Mouse (Mus musculus) brain, embryonic 18.5 days (tissue): ENCODE measurements around the gene Cmc2.

Experiments used
- DNase-seq: peaks from one replicate; pipeline ENCODE4 v3.0.0-alpha.2; 2012; ENCODE audit warnings: low read depth, low spot score

The Cmc2 gene

DNA sequence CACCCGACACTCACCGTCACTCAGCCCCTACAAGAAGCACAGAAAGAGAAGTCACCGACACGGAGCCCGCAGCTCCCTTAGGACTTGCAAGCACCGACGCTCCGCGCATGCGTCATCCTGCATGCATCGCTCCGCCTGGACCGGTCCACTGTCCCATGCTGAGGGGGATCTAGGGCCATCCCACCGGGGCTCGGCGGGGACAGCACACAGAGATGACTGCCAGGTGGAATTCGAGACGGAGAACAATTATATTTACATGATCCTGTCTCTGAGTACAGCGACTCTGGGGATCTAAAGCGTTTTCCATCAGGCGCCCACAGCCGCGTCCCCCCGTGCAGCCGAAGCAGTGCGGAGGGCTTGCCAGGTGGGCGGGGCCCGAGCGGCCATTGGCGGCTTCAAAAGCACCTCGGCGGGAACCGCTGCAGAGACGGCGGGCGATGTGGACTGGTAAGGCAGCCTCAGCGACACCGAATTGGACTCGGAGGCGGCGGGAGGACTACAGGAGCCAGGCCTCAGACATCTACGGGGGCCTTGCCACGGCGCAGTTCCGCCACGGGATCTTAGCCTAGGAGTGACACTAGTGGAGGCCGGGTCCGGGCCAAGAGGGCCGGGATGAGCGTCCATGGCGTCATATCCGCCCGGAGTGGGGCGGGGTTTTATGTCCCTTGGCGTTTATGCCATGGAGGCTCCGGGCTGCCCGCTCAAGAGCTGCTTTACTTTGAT, at the start of gene Cmc2, which contains the start of gene Cenpn:
Gene Cmc2 (minus strand): TSS at position 119 of the 723 bp plus-strand sequence.
Gene Cenpn (plus strand): TSS at position 394 of the 723 bp plus-strand sequence.
- DNase-seq: peak; percentile 90

DNA sequence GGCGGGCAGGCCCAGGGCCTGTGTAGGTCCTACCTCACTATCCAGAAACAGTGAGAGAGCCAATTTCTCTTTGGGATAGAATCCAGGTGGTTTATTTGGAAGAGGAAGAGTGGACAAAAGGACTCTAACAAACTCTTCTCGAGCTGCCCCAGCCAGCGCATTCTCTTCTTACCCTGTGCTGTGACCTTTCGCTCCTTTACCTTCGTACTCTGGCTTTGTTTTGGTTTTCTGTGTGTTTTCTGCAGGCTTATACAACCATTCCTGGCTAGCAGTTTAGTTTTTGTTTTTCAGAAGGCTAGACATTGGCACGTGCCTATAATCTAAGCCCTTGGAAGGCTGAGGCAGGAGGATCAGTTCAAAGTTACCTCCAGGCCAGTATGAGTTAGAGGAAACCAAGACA, 48.3 kb upstream of the Cmc2 start:
- no peak for DNase-seq

DNA sequence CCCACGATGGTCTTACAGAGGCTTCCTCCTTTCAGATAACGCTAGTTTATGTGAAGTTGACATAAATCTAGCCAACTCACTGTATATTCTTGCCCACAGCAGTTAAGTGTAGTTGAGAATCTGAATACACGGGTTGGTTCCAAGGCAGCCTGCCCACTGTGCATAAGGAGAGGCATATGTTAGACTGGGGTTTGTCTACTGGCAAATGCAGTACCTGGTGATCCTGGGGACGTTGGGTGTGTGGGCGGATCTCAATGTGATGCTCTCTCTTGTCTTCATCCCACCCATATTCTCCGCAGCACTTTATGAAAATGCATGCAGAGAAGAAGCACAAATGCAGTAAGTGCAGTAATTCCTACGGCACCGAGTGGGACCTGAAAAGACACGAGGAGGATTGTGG, 33.2 kb upstream of the Cmc2 start:
- no peak for DNase-seq

DNA sequence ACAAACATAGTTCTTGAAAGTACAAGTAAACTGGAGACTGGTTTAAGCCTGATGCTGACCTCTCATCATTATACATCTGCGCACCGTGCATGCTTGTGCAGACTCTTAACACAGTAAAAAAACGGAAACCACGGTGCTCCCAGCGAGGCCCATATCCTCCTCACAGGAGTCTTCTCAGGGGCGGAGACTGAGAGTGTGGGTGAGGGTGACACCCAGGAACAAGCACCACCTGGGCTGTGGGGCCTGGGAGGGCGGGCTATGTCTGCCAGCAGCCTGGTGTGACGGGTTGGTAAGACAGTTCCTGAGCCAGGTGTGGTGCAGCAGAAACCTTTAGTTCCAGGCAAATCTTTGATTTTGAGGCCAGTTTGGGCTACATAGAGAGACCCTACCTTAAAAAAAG, 31.2 kb upstream of the Cmc2 start:
- no peak for DNase-seq

DNA sequence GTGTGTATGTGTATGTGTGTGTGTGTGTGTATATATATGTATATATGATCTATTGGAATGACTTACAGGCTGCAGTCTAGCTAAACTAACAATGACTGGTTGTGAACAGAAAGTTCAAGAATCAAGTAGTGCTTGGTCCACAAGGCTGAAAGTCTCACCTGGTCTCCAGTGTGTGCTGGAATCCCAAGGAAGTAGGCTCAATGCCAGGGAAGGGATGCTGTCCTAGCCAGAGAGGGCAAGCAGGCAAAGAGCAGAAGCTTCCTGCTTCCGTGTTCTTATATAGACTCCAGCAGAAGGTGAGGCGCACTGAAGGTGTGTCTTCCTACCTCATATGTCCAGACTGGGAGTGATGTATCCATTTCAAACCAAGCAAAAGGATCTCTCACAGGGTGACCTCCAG, 30.5 kb upstream of the Cmc2 start:
- no peak for DNase-seq

DNA sequence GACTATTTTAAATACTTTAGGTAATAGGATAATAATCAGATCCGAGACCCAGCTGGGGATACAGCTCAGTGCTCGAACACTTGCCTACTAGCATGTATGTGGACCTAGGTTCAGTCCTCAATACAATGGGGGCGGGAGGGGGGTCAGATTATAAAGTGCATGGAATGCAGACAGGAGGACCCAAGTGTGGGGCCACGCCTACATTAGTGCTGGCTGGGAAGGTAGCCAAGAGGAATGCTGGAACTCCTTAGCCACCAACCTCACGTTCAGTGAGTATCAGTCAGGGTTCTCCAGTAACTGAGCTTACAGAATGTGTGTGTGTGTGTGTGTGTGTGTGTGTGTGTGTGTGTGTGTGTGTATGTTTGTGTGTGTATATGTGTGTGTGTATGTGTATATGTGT, 30.1 kb upstream of the Cmc2 start:
- no peak for DNase-seq

DNA sequence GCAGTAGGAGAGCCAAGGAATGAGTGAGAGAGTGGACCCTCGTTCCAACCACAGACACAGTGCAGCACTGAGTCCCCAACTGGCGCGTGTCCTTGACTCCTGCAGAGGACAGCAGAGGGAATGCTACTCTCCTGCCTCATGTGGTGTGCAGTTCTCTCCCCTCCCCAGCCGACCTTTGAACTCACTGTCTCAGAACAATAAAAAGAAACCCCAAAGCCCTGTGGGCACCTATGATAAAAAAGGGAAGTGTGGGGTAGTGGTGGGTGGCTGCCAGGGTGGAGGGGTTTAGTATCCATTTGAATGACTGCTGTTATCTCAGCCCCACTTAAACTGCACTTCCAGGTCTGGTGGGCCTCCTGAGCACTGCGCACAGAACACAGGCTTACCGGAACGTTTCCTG, 26.3 kb upstream of the Cmc2 start:
- DNase-seq: no peak

DNA sequence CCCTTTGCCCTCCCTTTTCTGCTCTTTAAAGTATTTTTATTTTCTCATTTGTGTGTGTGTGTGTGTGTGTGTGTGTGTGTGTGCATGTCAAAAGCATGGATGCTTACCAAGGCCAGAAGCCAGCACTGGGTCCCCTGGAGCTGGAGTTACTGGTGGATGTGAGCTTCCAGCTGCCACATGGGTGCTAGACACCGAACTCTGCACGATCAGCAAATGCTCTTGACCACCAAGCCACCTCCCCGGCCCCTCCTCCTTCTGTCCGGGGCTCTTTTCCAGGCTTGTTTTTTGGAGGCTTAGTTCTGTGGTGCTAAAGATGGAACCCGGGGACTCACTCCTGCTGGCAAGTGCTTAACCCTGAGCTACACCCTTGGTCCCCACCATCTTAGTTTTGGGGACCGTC, 25.6 kb upstream of the Cmc2 start:
- no peak for DNase-seq

DNA sequence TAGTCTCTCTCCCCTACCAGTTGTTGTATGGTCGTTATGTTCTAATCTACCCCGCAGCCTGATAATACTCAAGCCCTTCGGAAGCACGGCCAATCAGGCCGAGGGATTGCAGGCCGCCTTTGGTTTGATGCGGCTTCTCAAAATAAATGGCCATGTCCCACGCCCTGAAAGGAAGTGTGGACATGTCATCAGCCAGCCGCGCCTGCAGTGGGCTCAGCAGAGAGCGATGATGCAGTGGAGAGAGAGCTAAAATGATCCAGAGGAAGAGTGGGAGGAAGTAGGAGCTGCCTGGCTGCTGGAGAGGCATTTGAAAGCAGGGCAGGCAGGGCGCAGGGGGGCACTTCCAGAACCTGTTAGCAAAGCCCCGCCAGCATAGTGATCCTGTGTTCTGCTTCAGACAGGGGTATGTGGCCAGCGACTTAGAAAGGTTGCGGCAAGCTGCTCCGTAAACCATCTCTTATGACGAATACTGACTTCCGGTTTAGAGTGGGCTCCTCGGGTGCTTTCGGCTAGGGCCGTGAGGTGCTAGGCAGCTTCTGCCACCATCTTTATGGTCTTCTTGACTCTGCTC, 25.1 kb upstream of the Cmc2 start:
- no peak for DNase-seq

DNA sequence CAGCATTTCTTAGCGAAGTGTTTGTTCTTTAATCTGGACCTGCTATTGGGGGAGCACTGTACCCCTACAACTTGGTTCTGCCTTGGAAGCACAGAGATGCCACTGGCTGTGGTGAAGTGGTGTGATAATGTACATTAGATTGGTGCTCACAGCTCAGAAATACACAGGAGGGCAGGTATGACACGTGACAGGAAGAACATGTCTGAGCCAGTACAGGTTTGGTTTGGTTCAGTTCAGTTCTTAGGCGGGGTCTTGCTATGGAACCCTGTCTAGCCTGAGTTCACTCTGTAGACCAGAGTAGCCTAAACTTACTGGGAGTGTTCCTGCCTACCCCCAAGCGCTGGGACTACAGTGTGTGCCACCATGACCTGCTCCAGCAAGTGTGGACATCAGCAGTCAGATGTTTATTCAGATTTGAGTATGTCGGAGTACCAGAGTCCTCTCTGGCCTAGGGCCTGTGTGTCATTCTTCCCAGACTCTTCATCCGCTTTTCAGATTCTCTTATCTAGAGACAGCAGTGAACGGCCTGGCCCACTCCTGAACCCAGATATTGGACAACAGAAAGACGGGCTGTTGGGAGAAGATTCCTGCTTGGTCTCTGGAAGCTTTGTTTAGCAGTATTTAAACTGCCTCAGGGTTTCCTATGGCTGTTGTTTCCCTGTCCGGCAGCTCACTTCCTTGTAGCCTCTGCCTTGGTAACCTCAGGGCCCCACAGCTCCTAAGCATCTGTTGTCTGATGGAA, 24.1 kb upstream of the Cmc2 start:
- no peak for DNase-seq

DNA sequence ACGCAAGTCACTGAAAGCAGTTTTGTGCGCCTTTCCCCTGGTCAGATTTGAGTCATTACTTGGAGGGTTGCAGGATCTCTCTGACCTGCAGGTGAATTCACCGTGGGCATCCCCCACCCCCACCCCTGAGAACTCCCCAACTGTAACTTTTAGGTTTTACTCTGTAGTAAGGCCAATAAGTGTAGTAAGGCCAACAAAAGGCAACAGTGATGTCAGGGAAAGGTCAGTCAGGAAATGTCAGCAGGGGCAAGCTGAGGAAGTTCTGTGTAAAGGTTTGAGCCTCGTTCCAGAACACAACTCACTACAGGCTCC, 23.1 kb upstream of the Cmc2 start:
- no peak for DNase-seq

DNA sequence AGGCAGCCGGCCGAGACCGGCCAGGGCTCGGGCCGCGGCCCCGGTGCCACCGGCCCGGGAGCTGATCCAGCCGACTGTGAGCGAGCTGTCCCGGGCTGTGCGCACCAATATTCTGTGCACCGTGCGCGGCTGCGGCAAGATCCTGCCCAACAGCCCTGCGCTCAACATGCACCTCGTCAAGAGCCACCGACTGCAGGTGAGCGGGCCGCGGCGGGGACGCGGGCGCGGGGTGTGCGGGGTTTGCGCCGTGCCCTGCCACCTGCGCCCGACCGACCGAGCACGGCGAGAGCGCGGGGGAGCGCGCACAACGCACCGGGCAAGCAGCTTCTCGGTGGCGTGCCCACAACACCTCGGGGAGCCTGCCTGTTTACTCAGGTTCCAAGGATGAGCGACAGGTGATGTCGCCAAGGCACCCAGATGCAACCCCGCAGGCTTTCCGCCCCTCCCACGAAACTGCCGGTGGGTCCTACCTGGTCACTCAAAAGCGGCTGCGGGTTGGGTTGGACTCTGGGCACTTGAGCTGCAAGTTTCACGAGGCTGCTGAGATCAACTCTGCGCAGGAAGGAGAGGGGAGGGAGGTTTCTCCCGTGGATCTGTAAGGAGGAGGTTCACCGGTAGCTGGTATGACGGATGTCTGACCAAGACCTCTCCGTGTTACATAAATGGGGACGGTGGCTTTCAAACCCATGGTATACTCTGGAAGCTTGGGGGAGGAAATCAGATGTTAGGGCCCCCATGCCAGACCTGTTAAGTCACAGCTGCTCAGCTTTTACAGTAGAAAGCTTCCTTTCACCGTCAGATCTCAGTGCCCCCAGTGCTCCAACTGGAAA, 22.5 kb upstream of the Cmc2 start:
- DNase-seq: no peak

DNA sequence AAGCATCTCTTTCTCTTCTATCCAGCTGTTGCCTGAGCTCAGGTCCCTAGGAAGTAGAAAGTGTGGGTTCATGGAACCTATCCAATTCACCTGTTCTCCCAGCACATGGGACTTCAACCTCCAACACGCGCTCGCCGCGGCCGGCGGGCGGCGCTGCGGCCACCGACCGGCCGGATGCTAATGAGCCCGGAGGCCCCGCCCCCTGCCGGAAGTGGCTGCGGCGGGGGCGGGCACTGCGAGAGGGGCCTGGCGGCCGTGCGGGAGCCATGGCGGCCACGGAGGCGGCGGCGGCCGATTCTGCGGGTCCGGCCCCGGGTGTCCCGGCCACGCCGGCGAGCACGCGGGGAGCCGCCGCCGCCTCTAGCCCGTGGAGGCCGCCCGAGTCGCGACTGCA, 21.9 kb upstream of the Cmc2 start, which contains the start of gene Atmin:
Gene Atmin (plus strand): TSS at position 233 of the 394 bp plus-strand sequence.
- DNase-seq: peak; percentile 56

DNA sequence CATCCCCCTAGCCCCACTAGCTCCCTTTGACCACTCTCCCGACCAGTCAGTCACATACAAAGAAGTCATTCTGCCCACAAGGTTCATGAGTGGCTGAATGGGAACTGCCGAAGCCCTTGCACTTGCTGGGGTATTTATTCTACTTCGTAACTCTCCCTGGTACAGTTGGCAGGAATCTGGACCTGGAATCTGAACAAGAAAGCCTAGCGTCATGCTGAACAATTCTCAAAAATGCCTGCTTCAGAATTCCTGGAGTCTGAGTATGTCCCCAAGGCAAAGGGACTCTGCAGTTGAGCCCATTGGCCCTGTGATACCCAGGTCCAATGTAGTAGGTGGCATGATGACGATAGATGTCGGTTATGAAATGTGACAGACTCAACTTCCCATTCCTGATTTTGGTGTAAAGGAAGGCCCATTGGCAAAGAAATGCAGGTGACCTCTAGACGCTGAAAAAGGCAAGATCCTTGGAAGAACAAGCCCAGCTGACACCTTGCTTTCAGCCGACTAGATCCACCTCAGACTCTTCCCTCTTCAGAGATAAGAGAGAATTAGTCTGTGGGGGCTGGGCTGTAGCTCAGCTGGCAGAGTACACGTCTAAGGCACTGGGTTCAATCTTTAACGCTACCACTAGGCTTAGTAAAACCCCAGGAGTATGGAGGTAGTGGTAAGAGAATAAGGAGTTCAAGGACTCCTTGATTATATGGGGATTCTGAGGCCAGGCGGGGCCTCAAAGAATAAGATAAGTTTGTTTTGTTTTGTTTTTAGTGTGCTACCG, 21.2 kb upstream of the Cmc2 start:
- DNase-seq: no peak

DNA sequence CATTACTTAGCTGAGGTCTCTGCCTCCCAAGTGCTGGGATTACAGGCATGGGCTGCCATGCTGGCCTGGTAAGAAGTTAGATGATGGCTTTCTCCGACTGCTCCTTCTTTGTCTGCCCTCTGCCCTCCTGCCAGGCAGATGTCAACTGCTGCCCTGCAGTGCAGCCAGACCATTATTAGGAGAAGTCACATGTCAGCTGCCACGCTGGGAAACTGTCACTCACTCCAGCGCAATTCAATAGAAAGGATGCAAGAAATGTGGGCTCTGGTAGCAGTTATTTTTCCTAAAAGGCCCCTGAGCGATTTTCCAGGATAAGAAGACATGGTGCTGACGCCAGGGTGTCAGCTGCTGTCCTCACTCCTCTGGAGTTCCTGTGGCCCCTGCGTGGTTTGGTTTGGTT, 14.3 kb upstream of the Cmc2 start:
- no peak for DNase-seq

DNA sequence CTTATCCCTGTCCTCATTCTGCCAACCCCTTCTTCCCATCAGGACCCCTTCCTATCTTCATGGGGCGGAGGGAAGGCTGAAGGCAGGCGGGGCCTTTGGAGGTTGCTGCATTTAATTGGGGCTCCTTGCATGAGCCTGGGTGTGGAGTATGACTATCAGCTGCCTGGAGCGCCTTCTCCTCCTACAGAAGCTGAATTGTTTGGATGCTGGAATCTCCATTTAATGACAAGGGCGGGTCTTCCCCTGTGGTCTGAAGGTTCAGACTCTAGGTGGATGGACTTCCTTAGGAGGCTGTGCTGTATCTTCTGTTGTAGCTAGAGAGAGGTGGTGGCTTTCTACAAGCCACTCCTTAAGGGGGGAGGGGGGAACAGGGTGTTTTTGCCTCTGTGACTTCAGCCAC, 13.7 kb upstream of the Cmc2 start:
- DNase-seq: no peak

DNA sequence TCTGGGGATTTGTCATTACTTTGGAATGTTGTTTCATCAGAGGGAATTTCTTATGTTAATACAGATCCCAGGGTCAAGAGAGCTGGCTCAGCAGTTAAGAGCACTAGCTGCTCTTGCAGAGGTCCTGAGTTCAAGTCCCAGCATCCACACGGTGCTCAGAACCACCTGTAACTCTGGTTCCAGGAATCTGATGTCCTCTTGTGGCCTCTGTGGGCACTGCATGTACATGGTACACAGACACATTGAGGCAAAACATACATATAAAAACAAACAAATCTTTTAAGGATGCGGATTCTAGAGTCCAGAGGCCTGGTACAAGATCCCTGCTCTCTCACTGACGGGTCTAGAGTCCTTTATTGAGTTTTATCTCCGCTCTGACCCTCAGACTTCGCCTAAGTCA, 7.3 kb upstream of the Cmc2 start:
- no peak for DNase-seq

DNA sequence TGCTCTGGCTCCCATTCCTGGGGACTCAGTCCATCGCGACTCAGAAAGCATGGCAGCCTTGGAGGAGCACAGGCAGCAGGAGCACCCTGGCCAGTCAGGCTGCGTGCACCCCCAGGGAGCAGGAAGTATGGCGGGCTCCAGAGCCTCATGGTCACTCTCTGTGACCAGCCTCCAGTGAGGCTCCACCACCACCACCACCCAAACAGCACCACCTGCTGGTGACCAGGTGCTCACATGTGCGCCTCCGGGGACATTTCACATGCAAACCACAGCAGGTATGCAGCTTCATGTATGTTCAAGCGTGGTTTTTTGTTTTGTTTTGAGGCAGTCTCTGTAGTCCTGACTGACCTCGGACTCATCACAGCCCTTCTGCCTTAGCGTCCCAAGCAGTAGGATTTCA, 6.6 kb upstream of the Cmc2 start:
- no peak for DNase-seq

DNA sequence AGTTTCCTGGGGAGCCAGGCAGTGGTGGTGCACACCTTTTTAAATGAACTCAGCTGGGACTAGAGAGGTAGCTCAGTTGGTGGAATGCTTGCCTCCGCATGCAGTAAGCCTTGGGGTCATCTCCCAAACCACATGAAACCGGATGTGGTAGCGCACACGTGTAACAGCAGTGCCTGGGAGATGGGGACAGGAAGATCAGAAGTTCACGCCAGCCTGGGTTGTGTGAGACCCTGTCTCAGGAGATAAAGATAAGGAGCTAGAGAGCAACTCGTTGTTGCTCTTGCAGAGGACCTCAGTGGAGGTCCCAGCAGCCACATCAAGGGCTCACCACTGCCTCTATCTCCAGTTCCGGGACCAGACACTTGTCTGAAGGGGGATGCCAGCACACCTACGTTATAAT, 2.3 kb upstream of the Cmc2 start:
- no peak for DNase-seq

DNA sequence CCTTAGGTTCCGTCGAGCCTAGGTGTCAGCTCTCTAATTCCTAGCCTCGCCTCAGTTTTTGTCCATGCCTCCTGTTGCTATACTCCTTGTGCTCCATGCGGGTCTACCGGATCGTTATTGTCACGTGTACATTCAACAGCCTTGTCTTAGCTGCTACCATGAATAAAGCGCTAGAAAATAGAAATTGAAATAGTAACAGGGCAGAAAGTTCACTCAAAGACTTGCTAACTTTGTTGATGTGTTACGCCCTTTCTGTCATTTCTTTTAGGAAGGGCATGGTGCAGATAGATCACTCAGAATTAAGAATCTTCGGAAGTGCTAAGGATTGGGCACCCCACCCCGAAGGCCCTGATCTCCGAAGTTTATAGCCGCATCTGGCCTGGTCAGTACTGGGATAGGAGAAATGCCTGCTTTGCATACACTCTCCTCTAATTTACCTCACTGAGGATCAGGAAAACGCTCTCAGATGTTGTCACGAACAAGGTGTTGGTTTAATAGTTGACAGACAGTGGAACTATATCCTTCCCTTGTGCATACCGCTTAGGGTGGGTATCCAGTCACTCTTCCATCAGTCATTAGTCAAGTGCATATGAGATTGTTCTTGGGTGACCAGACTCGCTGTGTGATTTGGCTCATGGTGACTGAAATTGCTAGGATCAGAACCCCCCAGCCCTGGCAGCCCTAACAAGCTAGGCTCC, 954 bp upstream of the Cmc2 start:
- no peak for DNase-seq

DNA sequence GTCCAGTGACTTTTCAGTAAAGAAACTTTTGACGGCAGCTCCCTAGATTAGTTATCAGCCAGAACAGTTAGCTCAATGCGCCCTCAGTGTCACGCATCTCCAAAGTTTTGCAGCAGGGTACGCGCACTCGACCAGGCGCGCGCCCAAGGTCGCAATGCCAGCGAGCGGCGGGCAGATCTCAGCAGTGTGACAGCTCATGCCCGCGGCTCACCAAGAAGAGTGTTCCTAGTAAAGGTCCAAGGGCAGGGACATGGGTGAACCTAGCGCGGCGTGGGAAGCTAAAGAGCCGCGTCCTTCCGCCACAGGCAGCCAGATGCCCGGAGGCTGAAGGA, 284 bp downstream of the Cmc2 start:
- DNase-seq: no peak
